Comparison of ENCODE assay signal across 8 mouse cellular contexts in the genomic region with DNA sequence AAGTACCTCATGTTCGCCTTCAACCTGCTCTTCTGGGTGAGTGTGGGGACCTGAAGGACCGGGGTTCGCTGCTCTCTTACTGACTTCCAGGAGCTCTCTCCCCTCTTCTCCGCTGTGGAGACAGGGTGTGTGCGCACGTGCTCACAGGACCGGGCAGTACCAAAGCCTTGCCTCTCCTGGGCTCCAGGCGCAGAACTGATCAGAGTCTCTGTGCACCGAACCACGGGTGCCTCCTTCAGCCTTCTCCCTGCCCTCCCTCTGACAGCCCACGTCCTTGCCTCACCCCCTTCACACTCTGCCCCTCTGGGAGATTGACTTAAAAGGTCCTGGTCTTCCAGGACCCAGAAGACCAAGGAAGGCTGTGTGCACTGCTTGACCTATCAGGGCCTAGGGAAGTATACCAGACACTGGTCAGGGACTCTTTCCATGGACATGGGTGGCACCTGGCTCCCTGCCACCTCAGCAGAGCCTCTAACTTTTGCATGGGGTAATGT. TPM values are rescaled to one million over a fixed set of nuclear protein-coding genes. Genes with fewer than 3 reads are reported as not detected.
DNase-seq lines count a peak whose midpoint lies in the region; ATAC-seq lines count a peak whose summit lies in the region.

No protein-coding gene starts in this region.

- peak overlapping the region; percentile 97 for H3K4me2 ChIP-seq in neural tube, embryonic 11.5 days (ENCODE audit: low read depth)
- peak overlapping the region; percentile 99 for H3K4me2 ChIP-seq in limb, embryonic 13.5 days (replicated peaks)
- peak overlapping the region; percentile 93 for H3K4me2 ChIP-seq in stomach, embryonic 15.5 days

- no peak overlapping the region for H3K27ac ChIP-seq in neural tube, embryonic 11.5 days (ENCODE audit: low read depth, low read length)
- H3K27ac ChIP-seq in limb, embryonic 13.5 days: no peak overlapping the region
- H3K27ac ChIP-seq in stomach, embryonic 15.5 days: no peak overlapping the region

- no peak for ATAC-seq in cerebellum, adult (ENCODE audit: insufficient number of reproducible peaks, low FRiP score, low TSS enrichment)
- ATAC-seq in neural tube, embryonic 11.5 days (ENCODE audit: insufficient read depth, low FRiP score, low TSS enrichment): no peak
- no peak for ATAC-seq in limb, embryonic 13.5 days (ENCODE audit: low FRiP score, low read depth)
- no peak for ATAC-seq in stomach, embryonic 15.5 days (ENCODE audit: insufficient read depth, low FRiP score, low read depth)

- WGBS in neural tube, embryonic 11.5 days: 5% methylated on average over 11 of the region's 11 CpGs
- 5% methylated on average over 11 of the region's 11 CpGs for WGBS in limb, embryonic 13.5 days
- 24% methylated on average over 11 of the region's 11 CpGs for WGBS in stomach, embryonic 15.5 days

- peak overlapping the region; percentile 57 for H3K4me3 ChIP-seq in neural tube, embryonic 11.5 days (ENCODE audit: low read depth, low read length)
- H3K4me3 ChIP-seq in limb, embryonic 13.5 days: peak overlapping the region; percentile 62
- peak overlapping the region; percentile 51 for H3K4me3 ChIP-seq in stomach, embryonic 15.5 days (replicated peaks)

- H3K9me3 ChIP-seq in neural tube, embryonic 11.5 days (ENCODE audit: control insufficient read depth, low read length): no peaks in the 10 kb centered on the region
- H3K9me3 ChIP-seq in limb, embryonic 13.5 days: no peaks in the 10 kb centered on the region
- no peaks in the 10 kb centered on the region for H3K9me3 ChIP-seq in stomach, embryonic 15.5 days

- peak overlapping the region; percentile 60 for H3K9ac ChIP-seq in neural tube, embryonic 11.5 days (ENCODE audit: low read length)
- H3K9ac ChIP-seq in limb, embryonic 13.5 days: peak overlapping the region; percentile 67
- no peak overlapping the region for H3K9ac ChIP-seq in stomach, embryonic 15.5 days

- peaks cover 6% of the 10 kb centered on the region for H3K27me3 ChIP-seq in neural tube, embryonic 11.5 days (ENCODE audit: control insufficient read depth, insufficient read depth, low read length)
- peaks cover 40% of the 10 kb centered on the region for H3K27me3 ChIP-seq in limb, embryonic 13.5 days
- peaks cover 13% of the 10 kb centered on the region; the same call in 1 of the 2 replicates for H3K27me3 ChIP-seq in stomach, embryonic 15.5 days (replicated peaks)

- peak; percentile 78 for DNase-seq in cerebellum, adult 9-11 months
- no peak for DNase-seq in neural tube, embryonic 11.5 days (ENCODE audit: low spot score)
- DNase-seq in neural tube, embryonic 10.5 days (ENCODE audit: extremely low spot score, low spot score): no peak
- no peak for DNase-seq in urinary bladder, postnatal 36 days (ENCODE audit: low spot score in 2 of 2)
- no peak for DNase-seq in right cerebral cortex, adult 18-20 months

- H3K4me1 ChIP-seq in neural tube, embryonic 11.5 days (ENCODE audit: control insufficient read depth, insufficient read depth, low read length): peaks cover 13% of the 10 kb centered on the region
- H3K4me1 ChIP-seq in limb, embryonic 13.5 days: peaks cover 31% of the 10 kb centered on the region
- H3K4me1 ChIP-seq in stomach, embryonic 15.5 days: peaks cover 30% of the 10 kb centered on the region

- no peaks in the 10 kb centered on the region for H3K36me3 ChIP-seq in neural tube, embryonic 11.5 days (ENCODE audit: control insufficient read depth, insufficient read depth, low read length)
- H3K36me3 ChIP-seq in limb, embryonic 13.5 days: no peaks in the 10 kb centered on the region
- H3K36me3 ChIP-seq in stomach, embryonic 15.5 days: no peaks in the 10 kb centered on the region

RNA-seq across cellular contexts. Expression of a gene that starts 7.5 kb away (rescaled TPM):
- 32.4 and 35.8 TPM in 2 replicates for polyA plus RNA-seq in neural tube, embryonic 11.5 days (2014; fragmentation: Nextera tagmentation; extraction: Ambion mirVana)
- polyA plus RNA-seq in limb, embryonic 13.5 days (2015; fragmentation: Nextera tagmentation; extraction: Ambion mirVana): 70.5 and 71.2 TPM in 2 replicates
- polyA plus RNA-seq in stomach, embryonic 15.5 days (2015; fragmentation: Nextera tagmentation; extraction: Ambion mirVana): 69.8 and 72.8 TPM in 2 replicates

RNA-seq across cellular contexts. Expression of a gene that starts 7.6 kb away (rescaled TPM):
- polyA plus RNA-seq in neural tube, embryonic 11.5 days (2014; fragmentation: Nextera tagmentation; extraction: Ambion mirVana): 76.9 and 79.2 TPM in 2 replicates
- 63.4 and 64.3 TPM in 2 replicates for polyA plus RNA-seq in limb, embryonic 13.5 days (2015; fragmentation: Nextera tagmentation; extraction: Ambion mirVana)
- polyA plus RNA-seq in stomach, embryonic 15.5 days (2015; fragmentation: Nextera tagmentation; extraction: Ambion mirVana): 67.3 and 71.6 TPM in 2 replicates

RNA-seq across cellular contexts. Expression of a gene that starts 15.4 kb away (rescaled TPM):
- 44.3 and 52.2 TPM in 2 replicates for polyA plus RNA-seq in neural tube, embryonic 11.5 days (2014; fragmentation: Nextera tagmentation; extraction: Ambion mirVana)
- polyA plus RNA-seq in limb, embryonic 13.5 days (2015; fragmentation: Nextera tagmentation; extraction: Ambion mirVana): 12.6 and 14.6 TPM in 2 replicates
- 25.6 and 26.6 TPM in 2 replicates for polyA plus RNA-seq in stomach, embryonic 15.5 days (2015; fragmentation: Nextera tagmentation; extraction: Ambion mirVana)

RNA-seq across cellular contexts. Expression of a gene that starts 21.7 kb away (rescaled TPM):
- 2.8 and 6.4 TPM in 2 replicates for polyA plus RNA-seq in neural tube, embryonic 11.5 days (2014; fragmentation: Nextera tagmentation; extraction: Ambion mirVana)
- 13.5 and 14.3 TPM in 2 replicates for polyA plus RNA-seq in limb, embryonic 13.5 days (2015; fragmentation: Nextera tagmentation; extraction: Ambion mirVana)
- polyA plus RNA-seq in stomach, embryonic 15.5 days (2015; fragmentation: Nextera tagmentation; extraction: Ambion mirVana): 27.5 and 32.8 TPM in 2 replicates

RNA-seq across cellular contexts. Expression of a gene that starts 27.6 kb away (rescaled TPM):
- 14.8 and 17.6 TPM in 2 replicates for polyA plus RNA-seq in neural tube, embryonic 11.5 days (2014; fragmentation: Nextera tagmentation; extraction: Ambion mirVana)
- 13.9 and 14.7 TPM in 2 replicates for polyA plus RNA-seq in limb, embryonic 13.5 days (2015; fragmentation: Nextera tagmentation; extraction: Ambion mirVana)
- polyA plus RNA-seq in stomach, embryonic 15.5 days (2015; fragmentation: Nextera tagmentation; extraction: Ambion mirVana): 33.5 and 34.6 TPM in 2 replicates
